Mouse (Mus musculus) thymus, adult 2 months (tissue): ENCODE results near the gene Gm20388. TPM values are rescaled to one million over a fixed set of nuclear protein-coding genes. Genes with fewer than 3 reads are reported as not detected.

Source experiments
- DNase-seq: peaks from one replicate; pipeline ENCODE4 v3.0.0; 2021
- H3K27ac ChIP-seq: fragments of 200-500 bp; 2 replicates; pipeline ENCODE4 v1.5.1; 2012; ENCODE audit warnings: low read length, control low read depth; ENCODE audit not compliant: control insufficient read depth, insufficient read depth
- H3K27me3 ChIP-seq: fragments of 200-500 bp; 2 replicates; pipeline ENCODE4 v1.6.1; 2012; ENCODE audit warnings: mild to moderate bottlenecking, low read length, moderate library complexity, mixed read lengths; ENCODE audit not compliant: control insufficient read depth, insufficient read depth
- H3K36me3 ChIP-seq: fragments of 200-500 bp; 2 replicates; pipeline ENCODE4 v1.6.1; 2012; ENCODE audit warnings: mild to moderate bottlenecking, low read length, moderate library complexity; ENCODE audit not compliant: control insufficient read depth, insufficient read depth
- H3K4me1 ChIP-seq: fragments of 200-500 bp; replicated peaks from 2 replicates; pipeline ENCODE4 v1.6.1; 2012; ENCODE audit warnings: low read length; ENCODE audit not compliant: control insufficient read depth, insufficient read depth
- H3K4me3 ChIP-seq: fragments of 200-500 bp; 2 replicates; pipeline ENCODE4 v1.5.1; 2012; ENCODE audit warnings: mild to moderate bottlenecking, low read length, control low read depth, moderate library complexity; ENCODE audit not compliant: control insufficient read depth, insufficient read depth
- CTCF ChIP-seq: fragments of 200-500 bp; IDR thresholded peaks from 2 replicates; pipeline ENCODE4 v1.5.1; 2012; ENCODE audit warnings: mild to moderate bottlenecking, control low read depth, low read length, moderate library complexity, borderline replicate concordance; ENCODE audit not compliant: control insufficient read depth, poor library complexity, insufficient read depth; ENCODE audit errors: extremely low read depth
- POLR2A ChIP-seq: fragments of 200-500 bp; IDR thresholded peaks from 2 replicates; pipeline ENCODE4 v1.6.1; 2012; ENCODE audit warnings: mild to moderate bottlenecking, low read length, control low read depth, moderate library complexity; ENCODE audit not compliant: control insufficient read depth, poor library complexity, insufficient read depth; ENCODE audit errors: extremely low read depth
- WGBS: fragments of 180-500 bp; shearing (Covaris S2); methylation state at CpG from one replicate; pipeline ENCODE4 v1.1.7; 2018; 5-methylcytosine and 5-hydroxymethylcytosine counted together
- polyA plus RNA-seq: library from polyadenylated mRNA; depleted of rRNA; stranded (reverse); fragments of >200 nt; gene quantifications from 2 replicates; pipeline ENCODE4 v1.2.3, GENCODE M21; 2012

The Gm20388 gene
- polyA plus RNA-seq, 1 experiment = 103 TPM

DNA sequence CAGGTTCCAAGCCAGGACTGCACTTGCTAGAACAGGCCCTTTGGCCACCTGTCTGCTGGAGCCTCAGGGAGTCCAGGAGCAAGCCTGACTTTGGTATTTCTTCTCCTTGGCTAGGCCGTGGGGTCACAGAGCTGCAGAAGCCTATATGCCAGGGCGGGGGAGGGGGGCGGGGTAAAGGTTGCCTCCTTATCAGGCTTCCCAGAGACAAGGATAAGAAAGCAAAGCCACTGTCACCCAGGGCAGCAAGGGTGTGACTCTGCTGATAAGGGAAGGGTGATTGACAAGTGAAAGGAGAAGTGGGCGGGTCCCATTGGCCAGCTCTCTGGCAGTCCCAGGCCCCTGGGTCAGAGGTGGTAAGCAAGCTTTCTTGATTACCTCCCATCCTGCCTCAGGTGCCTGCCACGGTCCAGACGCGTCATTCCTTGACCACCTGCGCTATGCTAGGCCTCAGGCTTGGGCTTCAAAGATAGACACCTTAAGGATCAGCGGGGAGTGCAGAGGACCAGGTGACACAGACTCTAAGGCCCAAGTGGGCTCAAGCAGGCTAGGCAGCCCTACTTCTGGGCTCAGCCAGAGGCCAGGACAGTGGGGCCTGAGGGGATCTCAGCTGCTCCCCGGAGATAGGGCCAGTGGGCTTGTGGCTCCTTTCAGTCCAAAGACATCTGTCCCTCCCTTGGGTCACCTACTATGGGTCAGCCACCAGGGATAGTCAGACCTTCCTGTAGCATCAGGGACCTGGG lies 565.0 kb downstream of the Gm20388 start:
- 90% methylated on average over 10 of the region's 10 CpGs for WGBS
- TF ChIP-seq POLR2A (no peak), CTCF (no peak)
- Histone ChIP-seq H3K27me3 (no peaks in the 10 kb centered on the region), H3K4me3 (no peak overlapping the region), H3K4me1 (peaks cover 50% of the 10 kb centered on the region), H3K36me3 (no peaks in the 10 kb centered on the region), H3K27ac (no peak overlapping the region)
- no peak for DNase-seq

DNA sequence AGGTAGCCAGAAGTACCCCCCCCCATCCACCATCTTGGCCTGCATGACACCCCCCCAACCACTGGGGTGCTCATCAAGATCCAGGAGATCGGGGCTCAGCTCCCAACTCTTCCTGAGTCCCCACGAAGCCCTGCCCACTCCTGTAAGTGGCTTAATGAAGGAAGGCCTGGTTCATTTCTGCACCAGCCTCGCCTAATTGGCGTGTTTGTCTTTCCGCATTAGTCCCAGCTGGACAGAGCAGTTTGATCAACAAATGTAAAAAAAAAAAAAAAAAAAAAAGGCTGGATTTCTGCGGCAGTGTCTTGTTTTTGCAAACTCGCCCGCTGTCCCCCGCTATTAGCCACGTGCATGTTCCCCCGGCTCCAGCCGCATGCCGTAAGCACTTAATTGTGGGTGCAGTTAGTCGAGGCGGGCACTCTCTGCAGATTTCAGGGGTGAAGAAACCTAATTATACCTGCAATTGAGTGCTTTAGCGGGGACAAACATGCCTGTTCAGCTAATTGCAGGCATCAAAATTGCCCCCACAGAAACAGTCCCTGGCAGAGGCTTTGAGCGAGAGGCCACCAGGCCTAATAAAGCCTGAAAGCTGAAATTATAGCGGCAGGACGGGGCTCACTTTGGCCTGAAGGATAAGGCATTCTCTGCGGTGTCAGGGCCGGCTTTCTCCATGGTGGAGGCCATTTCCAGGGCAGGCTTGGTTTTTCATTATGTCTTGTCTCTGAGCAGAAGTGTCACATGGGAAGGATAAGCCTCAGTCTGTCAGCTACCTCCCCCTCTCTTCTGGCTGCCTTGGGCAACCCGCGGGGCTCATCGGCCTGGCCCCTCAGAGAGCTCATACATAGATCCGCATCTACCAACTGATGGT lies 566.3 kb downstream of the Gm20388 start:
- Histone ChIP-seq H3K4me3 (no peak overlapping the region), H3K4me1 (peaks cover 44% of the 10 kb centered on the region), H3K36me3 (no peaks in the 10 kb centered on the region), H3K27me3 (no peaks in the 10 kb centered on the region), H3K27ac (no peak overlapping the region)
- WGBS = 96% methylated on average over 25 of the region's 25 CpGs
- DNase-seq = no peak
- TF ChIP-seq POLR2A (no peak), CTCF (no peak)

DNA sequence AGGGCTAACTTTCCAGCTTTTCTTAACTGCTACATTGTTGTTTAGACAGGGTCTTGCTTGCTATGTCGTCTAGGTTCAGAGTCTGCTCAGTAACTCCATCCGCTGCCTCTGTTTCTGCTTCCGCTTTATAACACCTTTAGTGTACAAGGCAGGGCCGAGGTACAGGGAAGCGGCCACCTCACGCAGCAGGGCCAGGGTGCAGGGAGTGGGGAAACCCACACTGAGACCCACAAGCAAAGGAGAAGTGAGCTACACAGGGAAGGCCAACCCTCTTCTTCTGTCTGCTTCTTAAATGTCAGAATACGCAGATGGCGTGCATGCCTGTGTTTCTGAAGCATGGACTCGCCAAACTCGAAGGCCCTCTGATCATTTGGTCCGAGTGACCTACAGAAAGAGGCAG lies 568.1 kb downstream of the Gm20388 start:
- H3K4me3 ChIP-seq = no peak overlapping the region
- H3K36me3 ChIP-seq = no peaks in the 10 kb centered on the region
- 79% methylated on average over 11 of the region's 11 CpGs for WGBS
- H3K27ac ChIP-seq = no peak overlapping the region
- no peaks in the 10 kb centered on the region for H3K27me3 ChIP-seq
- peaks cover 33% of the 10 kb centered on the region for H3K4me1 ChIP-seq
- no peak for TF ChIP-seq CTCF
- no peak for TF ChIP-seq POLR2A
- DNase-seq = no peak

DNA sequence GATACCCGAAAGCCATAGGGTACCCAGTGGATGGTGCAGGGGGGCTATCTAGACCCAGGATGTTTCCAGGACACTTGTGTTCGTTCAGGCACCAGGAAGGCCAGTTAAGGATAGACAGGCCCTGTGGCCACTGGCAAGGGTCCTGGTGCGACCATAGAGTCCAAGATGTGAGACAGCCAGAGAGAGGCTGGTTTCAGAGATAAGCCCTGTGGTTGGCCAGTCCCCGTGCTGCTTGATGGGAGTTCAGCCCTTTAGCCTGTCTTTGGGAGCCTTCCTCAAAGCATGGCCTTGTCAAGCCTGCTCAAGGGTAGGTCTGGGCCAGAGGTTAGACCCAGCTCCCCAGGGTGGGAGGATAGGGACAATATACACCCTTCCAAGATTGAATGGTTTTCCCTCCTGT lies 569.0 kb downstream of the Gm20388 start:
- no peak overlapping the region for H3K27ac ChIP-seq
- H3K27me3 ChIP-seq = no peaks in the 10 kb centered on the region
- H3K4me3 ChIP-seq = no peak overlapping the region
- no peaks in the 10 kb centered on the region for H3K36me3 ChIP-seq
- H3K4me1 ChIP-seq = peaks cover 33% of the 10 kb centered on the region
- DNase-seq = no peak
- TF ChIP-seq CTCF (no peak), POLR2A (no peak)
- 84% methylated on average over 4 of the region's 4 CpGs for WGBS

DNA sequence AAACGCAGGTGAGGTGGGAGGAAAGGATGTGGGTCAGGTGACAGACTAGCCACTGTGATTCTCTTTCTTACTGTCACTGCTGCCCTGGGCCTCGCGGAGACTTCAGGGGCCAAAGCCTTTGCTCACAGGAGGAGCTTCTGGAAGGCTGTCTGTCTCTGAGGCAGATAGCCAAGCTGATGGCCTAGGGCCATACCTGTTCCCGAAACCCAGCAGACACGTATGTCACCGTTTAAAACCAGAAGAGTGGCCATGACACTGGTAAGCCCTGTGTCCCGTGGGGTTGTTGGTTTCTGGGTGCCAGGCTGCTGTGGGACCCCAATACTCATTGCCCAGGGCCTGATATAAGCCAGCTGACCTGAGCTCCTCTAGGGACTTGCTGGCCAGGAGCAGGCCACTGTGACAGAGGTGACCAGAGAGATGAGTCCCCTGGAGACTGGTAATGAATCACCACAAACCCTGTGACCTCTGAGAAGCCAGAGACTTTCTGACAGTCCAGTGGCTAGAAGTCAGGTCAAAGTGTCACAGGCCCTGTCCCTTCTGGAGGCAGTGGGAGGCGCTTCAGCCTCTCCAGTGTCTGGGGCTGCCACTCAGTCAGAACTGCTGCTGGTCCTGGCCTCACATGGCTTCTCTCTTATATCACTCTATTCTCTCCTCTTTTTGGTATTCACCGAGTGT lies 571.5 kb downstream of the Gm20388 start:
- Histone ChIP-seq H3K36me3 (no peaks in the 10 kb centered on the region), H3K27me3 (no peaks in the 10 kb centered on the region), H3K27ac (no peak overlapping the region), H3K4me3 (no peak overlapping the region), H3K4me1 (peaks cover 35% of the 10 kb centered on the region)
- TF ChIP-seq POLR2A (no peak), CTCF (no peak)
- 84% methylated on average over 9 of the region's 9 CpGs for WGBS
- DNase-seq = no peak

DNA sequence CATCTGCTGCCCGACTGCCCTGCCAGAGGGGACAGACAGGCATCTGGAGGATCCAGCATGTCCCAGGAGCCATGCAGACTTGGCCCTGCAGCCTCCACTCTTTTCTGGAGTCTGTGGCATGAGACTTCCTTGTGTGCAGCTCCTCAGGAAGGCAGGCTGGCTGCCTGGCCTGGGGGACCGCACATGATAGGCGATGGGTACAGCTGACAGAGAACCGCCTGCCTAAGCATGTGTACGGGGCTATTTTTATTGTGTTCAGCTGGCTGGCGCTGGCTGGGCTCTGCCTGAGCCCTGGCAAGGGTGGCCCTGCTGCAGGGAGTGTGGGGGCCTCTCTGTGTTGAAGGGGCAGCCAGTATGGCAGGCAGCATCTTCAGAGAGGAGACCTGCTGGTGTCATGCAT lies 573.8 kb downstream of the Gm20388 start:
- WGBS = 49% methylated on average over 6 of the region's 6 CpGs
- Histone ChIP-seq H3K4me3 (no peak overlapping the region), H3K27me3 (no peaks in the 10 kb centered on the region), H3K36me3 (no peaks in the 10 kb centered on the region), H3K4me1 (peaks cover 36% of the 10 kb centered on the region), H3K27ac (no peak overlapping the region)
- no peak for DNase-seq
- TF ChIP-seq POLR2A (no peak), CTCF (no peak)
